Mouse (Mus musculus): Measurements from ENCODE around the gene Twf1. TPM values are rescaled to one million over a fixed set of nuclear protein-coding genes. Genes with fewer than 3 reads are reported as not detected.

The Twf1 gene
- total RNA-seq, 2 experiments from 2014 or later, result 15.9 to 17.0 TPM

- intact Hi-C loops (cut with DNase I; ENCODE audit: low total_unique reads), result no loop called here
- no peak for DNase-seq
Observed at GRCm38 (mm10) chr15:94530519-94530918, 59.2 kb downstream of the Twf1 start.

Other genes with a start within 250 kb of the Twf1 start
- gene Adamts20, start 124.5 kb downstream of the Twf1 start, total RNA-seq (2021), result 10 to 100 TPM; 15.4 to 19.6 TPM
- gene Pus7l, start 46.3 kb downstream of the Twf1 start, total RNA-seq (2021), result 1 to 10 TPM; 1.7 to 2.1 TPM
- gene Irak4, start 46.2 kb downstream of the Twf1 start, total RNA-seq (2021), result 1 to 10 TPM; 2.9 to 3.7 TPM
- gene Tmem117, start 39.3 kb upstream of the Twf1 start, total RNA-seq (2021), result 10 to 100 TPM; 26.8 to 30.0 TPM